Mouse (Mus musculus) spleen, adult 2 months (tissue): ENCODE data around the gene Tbc1d14. TPM values are rescaled to one million over a fixed set of nuclear protein-coding genes. Genes with fewer than 3 reads are reported as not detected.
A peak's percentile ranks its signal among the peaks of the same experiment; 100 is the strongest.

Experiments used
- DNase-seq, 2 experiments: peaks; one replicate each; pipeline versions ENCODE4 v3.0.0 to v3.0.0-alpha.2; 2012 to 2021; ENCODE audit warnings: low spot score in 2 of 2, low read depth in 1 of 2
- H3K27ac ChIP-seq: fragments of 200-500 bp; 2 replicates; pipeline ENCODE4 v1.5.1; 2012; ENCODE audit warnings: low read length, inconsistent platforms; ENCODE audit not compliant: insufficient read depth
- H3K27me3 ChIP-seq: fragments of 200-500 bp; 2 replicates; pipeline ENCODE4 v1.6.1; 2012; ENCODE audit warnings: mild to moderate bottlenecking, moderate library complexity, low read length, inconsistent platforms; ENCODE audit not compliant: control insufficient read depth, insufficient read depth
- H3K36me3 ChIP-seq: fragments of 200-500 bp; 2 replicates; pipeline ENCODE4 v1.6.1; 2012; ENCODE audit warnings: mild to moderate bottlenecking, low read length, inconsistent platforms; ENCODE audit not compliant: control insufficient read depth, insufficient read depth
- H3K4me1 ChIP-seq: fragments of 200-500 bp; 2 replicates; pipeline ENCODE4 v1.6.1; 2011; ENCODE audit warnings: inconsistent platforms; ENCODE audit not compliant: control insufficient read depth, insufficient read depth, insufficient read length
- H3K4me3 ChIP-seq: fragments of 200-500 bp; 2 replicates; pipeline ENCODE4 v1.5.1; 2011; ENCODE audit warnings: mild to moderate bottlenecking, inconsistent platforms; ENCODE audit not compliant: insufficient read depth, insufficient read length; ENCODE audit errors: extremely low read depth
- CTCF ChIP-seq: fragments of 200-500 bp; IDR thresholded peaks from 2 replicates; pipeline ENCODE4 v1.5.1; 2011; ENCODE audit warnings: mild to moderate bottlenecking, inconsistent platforms; ENCODE audit not compliant: insufficient read depth, insufficient read length, insufficient replicate concordance; ENCODE audit errors: extremely low read depth
- POLR2A ChIP-seq: fragments of 200-500 bp; IDR thresholded peaks from 2 replicates; pipeline ENCODE4 v1.6.1; 2011; ENCODE audit warnings: low read depth, low read length, inconsistent platforms
- WGBS: fragments of 180-500 bp; shearing (Covaris S2); methylation state at CpG from one replicate; pipeline ENCODE4 v1.1.7; 2018; 5-methylcytosine and 5-hydroxymethylcytosine counted together
- polyA plus RNA-seq: library from polyadenylated mRNA; depleted of rRNA; stranded (reverse); fragments of >200 nt; gene quantifications from 2 replicates; pipeline ENCODE4 v1.2.3, GENCODE M21; 2012

The Tbc1d14 gene
- polyA plus RNA-seq, 1 experiment: 38.3 TPM

DNA sequence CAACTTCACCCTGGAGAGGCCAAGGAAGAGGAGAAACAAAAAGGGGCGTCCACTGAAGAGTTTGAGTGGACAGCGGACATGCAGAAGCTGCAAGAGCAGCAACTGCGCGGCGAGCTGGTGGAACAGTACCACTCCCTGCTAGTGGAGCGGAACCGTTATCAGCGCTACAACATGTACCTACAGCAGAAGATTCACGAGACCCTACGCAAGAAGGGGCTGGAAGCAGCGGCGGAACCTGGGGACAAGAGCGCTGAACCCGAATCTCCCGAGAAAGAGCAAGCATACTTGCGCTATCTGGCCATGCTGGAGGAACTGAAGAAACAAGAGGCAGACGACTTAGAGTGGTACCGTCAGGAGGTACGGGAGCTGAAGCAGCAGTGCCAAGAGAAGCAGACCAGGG is 107.8 kb downstream of the Tbc1d14 start:
- peak overlapping the region; percentile 67; the same call in 1 of the 2 replicates for H3K4me3 ChIP-seq
- peaks cover 22% of the 10 kb centered on the region; the same call in 1 of the 2 replicates for H3K4me1 ChIP-seq
- H3K36me3 ChIP-seq: no peaks in the 10 kb centered on the region
- H3K27ac ChIP-seq: no peak overlapping the region
- DNase-seq: no peak
- TF ChIP-seq CTCF (no peak), POLR2A (no peak)
- H3K27me3 ChIP-seq: no peaks in the 10 kb centered on the region
- 32% methylated on average over 19 of the region's 19 CpGs for WGBS

DNA sequence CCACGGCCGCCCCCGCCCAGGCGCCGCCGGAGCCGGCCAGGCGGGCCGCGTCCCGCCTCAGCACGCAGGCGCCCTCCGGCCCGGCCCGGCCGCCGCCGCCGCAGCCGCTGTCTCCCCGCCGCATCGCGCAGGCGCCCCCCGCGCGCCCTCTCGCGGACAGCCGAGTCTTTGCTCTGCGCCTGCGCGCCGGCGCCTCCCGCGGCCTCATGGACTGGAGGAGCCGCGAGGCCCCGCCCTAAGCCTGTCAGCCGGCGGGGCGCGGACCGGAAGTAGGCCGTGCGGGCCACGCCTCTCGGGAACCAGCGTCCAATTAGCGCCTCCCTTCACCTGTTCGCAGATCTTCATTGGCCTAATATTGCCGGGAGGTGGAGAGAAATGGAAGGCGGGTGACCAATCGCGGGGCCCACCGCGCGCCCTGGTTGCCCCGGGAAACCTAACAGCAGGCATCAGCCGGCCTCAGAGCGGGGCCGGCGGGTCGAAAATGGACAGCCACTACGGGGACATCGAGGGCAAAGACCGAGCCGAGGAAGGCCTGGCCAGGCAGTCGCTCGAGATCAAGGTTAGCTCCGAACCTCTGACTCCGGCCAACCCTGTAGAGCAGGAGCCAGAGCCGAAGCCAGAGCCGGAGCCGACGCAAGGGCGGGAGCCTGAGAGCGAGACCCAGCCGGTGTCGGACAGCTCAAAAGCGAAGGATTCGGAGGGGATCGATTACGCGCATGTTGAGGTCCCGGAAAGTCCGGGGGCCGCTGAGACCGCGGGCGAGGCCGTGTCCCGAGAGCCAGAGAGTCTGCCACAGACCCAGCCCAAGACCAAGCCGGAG is 108.7 kb downstream of the Tbc1d14 start, which contains the start of the genes Tada2b and Ccdc96:
Gene Tada2b, minus strand, starts transcription at position 115 of the 820 bp plus-strand sequence.
Gene Ccdc96, plus strand, starts transcription at position 418 of the 820 bp plus-strand sequence.
- no peaks in the 10 kb centered on the region for H3K27me3 ChIP-seq

DNA sequence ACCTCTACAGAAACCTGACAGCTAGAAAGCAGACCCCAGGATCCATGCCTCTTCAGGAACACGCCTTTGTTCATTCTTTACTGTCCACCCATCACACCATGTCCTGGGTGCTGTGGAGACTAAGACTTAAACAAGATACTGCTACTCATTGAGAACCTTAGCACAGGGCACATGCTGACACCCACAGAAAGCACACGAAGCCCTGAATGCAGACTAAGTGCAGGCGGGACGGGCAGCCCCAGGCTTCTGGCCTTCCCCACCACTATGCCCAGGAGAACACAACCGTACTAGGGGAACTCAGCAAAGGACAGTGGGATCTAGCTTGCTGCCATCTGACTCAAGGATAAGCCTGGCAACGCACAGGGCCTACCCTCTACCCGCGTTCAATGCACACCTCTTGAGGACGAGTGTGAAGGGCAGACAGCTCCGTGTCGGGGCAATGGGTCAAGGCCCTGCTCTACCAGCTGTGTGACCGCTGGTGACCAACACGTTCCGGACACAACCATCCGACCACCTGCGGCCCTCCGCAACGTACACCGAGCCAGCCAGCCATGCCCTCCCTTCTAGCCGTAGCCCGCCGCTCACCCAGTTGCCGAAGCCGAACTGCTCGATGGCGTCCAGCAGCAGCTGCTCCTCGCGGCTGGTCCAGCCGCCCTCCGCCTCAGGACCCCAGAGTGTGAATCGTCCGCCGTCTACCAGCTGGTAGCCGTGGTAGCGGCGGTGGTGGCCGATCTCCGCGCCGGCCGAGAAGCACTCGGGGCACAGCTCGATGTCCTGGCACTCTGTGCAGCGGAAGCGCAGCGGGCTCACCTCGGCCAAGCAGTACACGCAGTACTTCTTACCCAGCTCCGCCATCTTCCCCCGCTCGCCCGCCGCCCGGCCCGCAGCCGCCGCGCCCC is 109.6 kb downstream of the Tbc1d14 start:
- Histone ChIP-seq H3K27me3 (no peaks in the 10 kb centered on the region), H3K4me1 (peaks cover 38% of the 10 kb centered on the region), H3K36me3 (no peaks in the 10 kb centered on the region), H3K4me3 (peak overlapping the region; percentile 76), H3K27ac (peak overlapping the region; percentile 59)
- TF ChIP-seq POLR2A (no peak), CTCF (no peak)
- 7% methylated on average over 58 of the region's 58 CpGs for WGBS
- DNase-seq: peak in 1 of 2 experiments; percentile 42

More for the DNA sequence above, 108.7 kb downstream of the Tbc1d14 start, which contains the start of the genes Tada2b and Ccdc96:
- Histone ChIP-seq H3K27ac (peak within 1 kb of the TSS; percentile 59), H3K4me3 (peak within 1 kb of the TSS; percentile 76), H3K36me3 (no peaks in the 10 kb centered on the region), H3K4me1 (peaks cover 30% of the 10 kb centered on the region)
- peak; percentile 97 for DNase-seq
- 6% methylated on average over 97 of the region's 97 CpGs for WGBS
- peak; percentile 44; the same call in 1 of the 2 replicates for TF ChIP-seq CTCF
- peak; percentile 4; the same call in 1 of the 2 replicates for TF ChIP-seq POLR2A

DNA sequence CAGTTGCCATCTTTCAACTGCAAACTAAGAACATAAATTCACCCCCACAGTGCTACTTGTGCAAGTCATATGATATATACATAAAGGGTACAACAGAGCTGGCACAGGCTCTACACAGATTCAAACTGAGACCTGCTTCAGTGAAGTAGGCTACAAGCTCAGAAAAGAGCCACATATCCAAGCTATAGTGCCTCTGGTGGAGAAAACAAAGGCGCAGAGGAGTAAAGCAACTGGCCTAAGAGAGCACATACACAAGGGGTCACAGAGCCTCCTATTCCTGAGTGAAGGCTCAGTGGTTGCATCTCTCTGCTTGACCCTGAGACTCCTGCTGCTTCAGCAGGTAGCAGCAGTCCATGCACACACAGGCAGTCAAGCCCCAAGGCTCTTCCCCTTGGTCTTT is 112.0 kb downstream of the Tbc1d14 start:
- WGBS: 69% methylated on average over 1 of the region's 1 CpGs
- no peak for TF ChIP-seq CTCF
- no peak for TF ChIP-seq POLR2A
- Histone ChIP-seq H3K36me3 (peaks cover 4% of the 10 kb centered on the region), H3K4me1 (peaks cover 43% of the 10 kb centered on the region), H3K4me3 (no peak overlapping the region), H3K27ac (no peak overlapping the region), H3K27me3 (no peaks in the 10 kb centered on the region)
- no peak for DNase-seq

DNA sequence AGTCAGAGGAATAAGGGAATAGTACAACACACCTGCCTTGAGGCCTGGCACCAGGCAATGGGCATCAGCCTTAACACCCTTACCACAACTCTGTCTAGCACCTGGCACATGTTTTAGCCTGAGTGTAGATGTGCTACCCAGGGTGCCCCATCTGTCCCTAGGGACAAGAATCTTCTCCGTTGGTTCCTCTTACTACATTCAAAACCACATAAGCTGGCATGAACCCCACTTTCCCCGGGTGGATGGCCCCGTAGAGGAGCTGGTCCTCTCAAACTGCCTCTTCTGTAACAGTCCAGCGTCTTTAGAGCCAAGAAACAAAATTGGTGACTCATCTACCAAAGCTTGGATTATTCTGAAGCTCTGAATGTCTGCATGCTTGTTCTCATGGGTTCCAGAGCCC is 112.7 kb downstream of the Tbc1d14 start:
- peak overlapping the region; percentile 15; the same call in 1 of the 2 replicates for H3K27ac ChIP-seq
- H3K27me3 ChIP-seq: no peaks in the 10 kb centered on the region
- peaks cover 4% of the 10 kb centered on the region for H3K36me3 ChIP-seq
- DNase-seq: peak; percentile 54 to 56
- H3K4me3 ChIP-seq: no peak overlapping the region
- peaks cover 43% of the 10 kb centered on the region for H3K4me1 ChIP-seq
- WGBS: 18% methylated on average over 4 of the region's 4 CpGs
- TF ChIP-seq POLR2A (no peak), CTCF (no peak)

DNA sequence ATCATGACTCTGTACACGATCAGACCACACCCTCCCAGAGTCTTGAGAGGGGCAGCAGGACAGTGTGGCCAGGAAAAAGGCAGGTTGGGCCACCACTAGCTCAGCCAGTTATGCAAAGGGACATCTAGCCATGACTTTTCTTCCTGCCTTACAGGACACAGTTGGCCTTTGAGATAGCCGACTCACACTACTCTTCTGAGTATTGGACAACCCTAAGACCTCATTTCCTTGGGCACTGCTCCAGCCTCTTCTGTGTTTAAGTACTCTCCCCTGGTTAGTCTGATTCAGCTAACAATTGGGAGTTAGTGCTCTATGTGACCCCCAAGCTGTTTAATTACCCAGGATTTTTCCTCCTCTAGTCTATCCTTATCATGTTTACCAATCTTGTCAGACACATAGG is 113.3 kb downstream of the Tbc1d14 start:
- Histone ChIP-seq H3K36me3 (peaks cover 8% of the 10 kb centered on the region), H3K4me3 (no peak overlapping the region), H3K27ac (no peak overlapping the region), H3K4me1 (peaks cover 39% of the 10 kb centered on the region), H3K27me3 (no peaks in the 10 kb centered on the region)
- no peak for TF ChIP-seq CTCF
- TF ChIP-seq POLR2A: no peak
- WGBS: 35% methylated on average over 2 of the region's 2 CpGs
- DNase-seq: no peak
